Mouse (Mus musculus): ENCODE measurements around the gene Mrpl35. TPM values are rescaled to one million over a fixed set of nuclear protein-coding genes. Genes with fewer than 3 reads are reported as not detected.

Mrpl35 gene
- polyA plus RNA-seq, 1 experiment from 2014 or later = 70.8 TPM

- H3K4me1 ChIP-seq = peaks cover 9% of the 10 kb centered on the region
- H3K36me3 ChIP-seq (replicated peaks) = peaks cover 5% of the 10 kb centered on the region
- peak overlapping the region; percentile 76 for H3K4me3 ChIP-seq
- no peaks in the 10 kb centered on the region for H3K27me3 ChIP-seq (replicated peaks; ENCODE audit: low read depth, poor library complexity, severe bottlenecking)
- H3K27ac ChIP-seq (replicated peaks) = peak overlapping the region; percentile 83
- WGBS = under 1% methylated on average over 19 of the region's 19 CpGs
- H3K9me3 ChIP-seq = no peaks in the 10 kb centered on the region
- DNase-seq (ENCODE audit: low spot score) = peak; percentile 91
Measured at GRCm38 (mm10) chr6:71823488-71823887, 3.3 kb downstream of the Mrpl35 start.

DNA sequence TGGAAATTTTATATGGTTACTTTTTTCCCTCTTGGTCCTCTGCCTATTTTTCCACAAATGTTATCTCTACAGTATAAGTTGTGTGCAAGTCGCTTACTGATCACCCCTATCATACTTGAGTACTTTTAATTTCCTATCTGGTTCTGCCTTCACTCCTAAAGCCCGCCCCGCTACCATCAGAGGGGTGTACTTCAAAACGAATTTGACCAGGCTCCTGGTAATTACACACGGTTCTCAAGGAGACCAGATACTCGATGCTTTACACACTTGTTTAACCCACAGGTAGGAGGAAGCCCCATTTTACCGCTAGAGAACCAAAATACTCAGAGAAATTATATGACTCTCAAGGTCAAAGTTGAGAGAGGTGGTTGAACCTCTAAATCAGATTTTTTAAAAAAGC, 3.7 kb downstream of the Mrpl35 start:
- Histone ChIP-seq H3K9me3 (no peaks in the 10 kb centered on the region), H3K36me3 (replicated peaks) (peaks cover 9% of the 10 kb centered on the region), H3K4me3 (peak overlapping the region; percentile 76), H3K27me3 (replicated peaks; ENCODE audit: low read depth, poor library complexity, severe bottlenecking) (no peaks in the 10 kb centered on the region), H3K4me1 (peaks cover 9% of the 10 kb centered on the region), H3K27ac (replicated peaks) (peak overlapping the region; percentile 83)
- no peak for DNase-seq (ENCODE audit: low spot score)
- WGBS = under 1% methylated on average over 7 of the region's 7 CpGs

DNA sequence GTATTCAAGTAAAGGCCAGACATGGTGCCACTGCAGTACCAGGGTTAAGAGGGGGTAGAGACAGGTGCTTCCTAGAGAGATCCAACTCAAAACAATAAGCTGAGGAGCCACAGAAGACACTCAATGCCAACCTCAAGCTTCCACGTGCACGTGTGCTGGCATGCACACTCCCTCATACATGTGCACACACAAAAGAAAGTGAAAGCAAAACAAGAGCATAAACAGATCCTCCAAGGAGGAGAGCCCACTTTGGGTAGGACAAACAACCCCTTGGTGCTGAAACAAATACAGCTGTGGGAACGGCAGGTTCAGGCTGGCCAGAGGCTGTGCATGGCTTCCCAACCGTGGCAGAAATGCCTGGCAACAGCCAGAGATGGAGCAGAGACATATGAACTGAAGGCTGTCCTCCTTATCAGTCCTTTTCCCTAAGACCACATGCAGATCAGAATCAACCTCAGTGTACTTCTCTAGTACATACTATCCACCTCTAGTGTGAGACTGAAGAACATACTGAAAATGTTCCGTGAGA, 6.9 kb downstream of the Mrpl35 start:
- Histone ChIP-seq H3K27me3 (replicated peaks; ENCODE audit: low read depth, poor library complexity, severe bottlenecking) (no peaks in the 10 kb centered on the region), H3K4me3 (no peak overlapping the region), H3K9me3 (no peaks in the 10 kb centered on the region), H3K36me3 (replicated peaks) (peaks cover 42% of the 10 kb centered on the region), H3K27ac (replicated peaks) (no peak overlapping the region), H3K4me1 (peaks cover 9% of the 10 kb centered on the region)
- WGBS = 91% methylated on average over 5 of the region's 5 CpGs
- DNase-seq (ENCODE audit: low spot score) = no peak

- H3K4me1 ChIP-seq = no peaks in the 10 kb centered on the region
- DNase-seq (ENCODE audit: low spot score) = no peak
- 88% methylated on average over 2 of the region's 2 CpGs for WGBS
- H3K27me3 ChIP-seq (replicated peaks; ENCODE audit: low read depth, poor library complexity, severe bottlenecking) = no peaks in the 10 kb centered on the region
- H3K4me3 ChIP-seq = no peak overlapping the region
- no peak overlapping the region for H3K27ac ChIP-seq (replicated peaks)
- H3K36me3 ChIP-seq (replicated peaks) = peaks cover 77% of the 10 kb centered on the region
- H3K9me3 ChIP-seq = no peaks in the 10 kb centered on the region
Measured at GRCm38 (mm10) chr6:71812820-71813219, 13.9 kb downstream of the Mrpl35 start.

DNA sequence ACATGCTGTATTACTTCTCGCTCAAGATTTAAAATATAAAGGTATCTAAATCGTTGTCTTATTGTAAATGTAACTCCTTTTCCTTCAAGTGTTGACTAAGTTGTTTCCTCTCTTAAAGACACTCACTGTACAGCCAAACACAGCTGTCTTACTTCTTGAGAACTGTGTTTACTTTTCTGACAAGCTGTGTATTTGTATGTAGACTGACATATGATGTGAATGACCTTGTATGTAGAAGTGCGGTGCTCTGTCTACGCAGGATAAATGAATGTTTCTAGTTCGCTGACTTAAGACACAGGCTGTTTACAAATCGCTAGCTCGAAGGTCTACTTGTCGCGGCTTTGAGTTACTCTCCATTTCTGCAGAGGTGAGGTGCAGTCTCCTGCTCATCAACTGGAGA, 16.9 kb downstream of the Mrpl35 start:
- Histone ChIP-seq H3K4me3 (no peak overlapping the region), H3K36me3 (replicated peaks) (peaks cover 47% of the 10 kb centered on the region), H3K27me3 (replicated peaks; ENCODE audit: low read depth, poor library complexity, severe bottlenecking) (no peaks in the 10 kb centered on the region), H3K4me1 (no peaks in the 10 kb centered on the region), H3K27ac (replicated peaks) (no peak overlapping the region), H3K9me3 (no peaks in the 10 kb centered on the region)
- DNase-seq (ENCODE audit: low spot score) = no peak
- WGBS = 95% methylated on average over 9 of the region's 9 CpGs

- H3K9me3 ChIP-seq = no peaks in the 10 kb centered on the region
- WGBS = 66% methylated on average over 1 of the region's 1 CpGs
- H3K4me1 ChIP-seq = peaks cover 4% of the 10 kb centered on the region; the same call in 1 of the 2 replicates
- H3K36me3 ChIP-seq (replicated peaks) = peaks cover 20% of the 10 kb centered on the region
- no peak overlapping the region for H3K4me3 ChIP-seq
- DNase-seq (ENCODE audit: low spot score) = no peak
- H3K27me3 ChIP-seq (replicated peaks; ENCODE audit: low read depth, poor library complexity, severe bottlenecking) = no peaks in the 10 kb centered on the region
- no peak overlapping the region for H3K27ac ChIP-seq (replicated peaks)
Measured at GRCm38 (mm10) chr6:71806713-71807112, 20.1 kb downstream of the Mrpl35 start.

DNA sequence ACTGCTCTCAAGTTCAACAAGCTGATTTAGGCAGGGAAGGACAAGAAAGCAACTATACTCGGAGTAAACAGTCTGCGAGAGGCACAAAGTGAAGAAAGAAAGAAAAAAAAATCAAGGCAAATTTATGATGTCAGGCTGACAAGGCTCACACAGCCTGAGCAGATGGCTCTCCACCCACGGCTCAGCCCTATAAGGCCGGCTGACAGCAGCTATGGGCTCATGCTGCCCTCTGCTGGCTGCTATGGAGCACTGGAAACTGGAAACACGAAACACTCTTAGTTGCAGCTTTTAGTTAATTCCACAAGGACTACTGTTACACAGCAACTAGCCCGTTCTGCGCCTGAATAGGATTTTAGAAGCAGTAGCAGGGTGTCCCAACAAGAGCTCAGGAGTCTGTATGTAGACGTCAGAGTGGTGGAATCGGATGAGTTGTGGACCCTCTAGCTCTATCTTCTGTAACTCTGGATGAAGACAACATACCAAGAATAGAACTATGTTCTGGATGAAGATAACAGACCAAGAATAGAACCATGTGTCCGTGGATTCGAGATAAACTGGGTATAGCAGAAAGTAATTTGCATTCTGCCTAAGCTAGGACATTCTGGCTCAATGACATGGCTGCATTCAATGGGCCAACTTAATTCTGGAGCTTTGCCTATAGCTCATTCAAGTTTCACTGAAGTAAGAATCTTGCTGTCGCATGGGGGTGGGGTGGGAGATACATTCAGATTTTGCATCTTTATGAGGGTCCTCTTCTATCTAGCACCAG, 22.5 kb downstream of the Mrpl35 start:
- Histone ChIP-seq H3K27me3 (replicated peaks; ENCODE audit: low read depth, poor library complexity, severe bottlenecking) (no peaks in the 10 kb centered on the region), H3K9me3 (no peaks in the 10 kb centered on the region), H3K36me3 (replicated peaks) (no peaks in the 10 kb centered on the region), H3K27ac (replicated peaks) (no peak overlapping the region), H3K4me3 (no peak overlapping the region), H3K4me1 (peaks cover 4% of the 10 kb centered on the region; the same call in 1 of the 2 replicates)
- peak; percentile 78 for DNase-seq (ENCODE audit: low spot score)
- 28% methylated on average over 12 of the region's 12 CpGs for whole genome bisulfite sequencing

DNA sequence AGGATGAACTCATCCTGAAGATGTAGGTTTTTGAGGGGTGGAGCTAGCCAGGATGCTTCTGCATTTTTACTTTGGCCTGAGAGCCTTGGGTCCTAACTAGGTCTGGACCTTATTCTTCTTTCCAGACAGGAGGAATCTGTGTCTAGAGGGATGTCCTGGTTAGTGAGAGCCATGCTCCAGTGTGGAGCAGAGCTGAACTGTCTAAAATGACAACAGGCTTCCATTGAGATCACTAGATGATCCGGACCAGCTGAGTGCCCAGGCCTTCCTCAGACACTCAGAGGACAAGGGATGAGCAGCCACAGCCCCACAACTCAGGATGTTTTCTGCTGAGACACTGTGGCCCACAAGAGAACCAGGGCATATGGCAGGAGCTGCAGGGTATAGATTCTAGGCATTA, 23.2 kb downstream of the Mrpl35 start:
- Histone ChIP-seq H3K4me1 (peaks cover 4% of the 10 kb centered on the region; the same call in 1 of the 2 replicates), H3K9me3 (no peaks in the 10 kb centered on the region), H3K27me3 (replicated peaks; ENCODE audit: low read depth, poor library complexity, severe bottlenecking) (no peaks in the 10 kb centered on the region), H3K27ac (replicated peaks) (no peak overlapping the region), H3K4me3 (no peak overlapping the region), H3K36me3 (replicated peaks) (no peaks in the 10 kb centered on the region)
- 89% methylated on average over 1 of the region's 1 CpGs for WGBS
- DNase-seq (ENCODE audit: low spot score) = no peak

DNA sequence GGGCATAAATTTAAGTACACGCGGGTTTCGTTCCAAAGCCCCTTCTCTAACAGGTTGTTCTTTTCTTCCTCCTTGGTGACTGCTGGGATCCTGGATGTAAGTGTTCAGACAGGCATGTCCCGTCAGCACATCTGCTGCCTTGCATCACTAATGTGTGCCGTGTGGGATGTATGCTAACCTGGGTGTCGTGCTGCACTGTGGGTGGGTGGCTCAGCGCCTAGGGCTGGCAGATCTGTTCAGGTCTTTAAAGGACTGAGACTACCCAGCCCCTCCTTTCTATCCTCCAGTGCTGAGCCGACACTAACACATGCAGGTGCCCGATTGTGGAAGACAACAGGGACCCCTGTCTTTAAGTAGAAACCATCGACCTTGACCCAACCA, 25.1 kb downstream of the Mrpl35 start:
- peaks cover 4% of the 10 kb centered on the region; the same call in 1 of the 2 replicates for H3K4me1 ChIP-seq
- no peak overlapping the region for H3K27ac ChIP-seq (replicated peaks)
- H3K9me3 ChIP-seq = no peaks in the 10 kb centered on the region
- H3K27me3 ChIP-seq (replicated peaks; ENCODE audit: low read depth, poor library complexity, severe bottlenecking) = no peaks in the 10 kb centered on the region
- no peaks in the 10 kb centered on the region for H3K36me3 ChIP-seq (replicated peaks)
- H3K4me3 ChIP-seq = no peak overlapping the region
- WGBS = 81% methylated on average over 10 of the region's 10 CpGs
- DNase-seq (ENCODE audit: low spot score) = no peak

DNA sequence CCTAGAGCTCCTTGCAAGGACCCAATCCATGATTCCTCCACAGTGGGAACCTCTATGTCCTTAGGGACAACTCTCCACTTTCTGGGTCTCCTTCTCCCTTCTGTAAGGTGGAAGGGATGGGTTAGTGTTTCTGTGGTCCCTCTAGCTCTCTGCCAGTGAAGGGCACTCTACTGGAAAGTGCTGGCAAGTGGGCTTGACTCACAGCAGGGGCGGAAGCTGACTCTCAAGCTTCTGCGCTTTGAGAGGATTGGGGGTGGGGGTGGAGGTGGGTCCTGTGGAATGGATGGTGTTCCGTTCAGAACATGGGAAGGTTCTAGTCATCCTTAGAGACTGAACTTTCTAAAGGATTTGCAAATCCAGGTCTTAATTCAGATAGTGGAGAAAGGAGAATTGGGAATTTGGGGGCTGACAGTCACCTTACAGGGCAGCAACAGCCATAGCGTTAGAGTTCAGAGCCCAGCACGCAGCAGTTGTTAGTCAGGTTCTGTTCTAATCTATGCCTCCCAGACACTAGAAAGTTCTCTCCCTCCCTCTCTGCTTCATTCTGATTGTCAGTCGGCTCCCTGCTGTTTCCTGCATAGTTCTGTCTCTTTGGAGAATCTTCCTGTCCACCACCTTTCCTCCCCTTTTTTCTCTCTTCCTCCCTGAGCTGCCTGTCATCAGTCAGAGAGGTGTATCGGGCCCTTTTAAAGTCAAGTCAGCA, 25.6 kb downstream of the Mrpl35 start:
- Histone ChIP-seq H3K4me1 (peaks cover 4% of the 10 kb centered on the region; the same call in 1 of the 2 replicates), H3K4me3 (no peak overlapping the region), H3K9me3 (no peaks in the 10 kb centered on the region), H3K36me3 (replicated peaks) (no peaks in the 10 kb centered on the region), H3K27ac (replicated peaks) (no peak overlapping the region), H3K27me3 (replicated peaks; ENCODE audit: low read depth, poor library complexity, severe bottlenecking) (no peaks in the 10 kb centered on the region)
- DNase-seq (ENCODE audit: low spot score) = no peak
- WGBS = 59% methylated on average over 7 of the region's 7 CpGs

DNA sequence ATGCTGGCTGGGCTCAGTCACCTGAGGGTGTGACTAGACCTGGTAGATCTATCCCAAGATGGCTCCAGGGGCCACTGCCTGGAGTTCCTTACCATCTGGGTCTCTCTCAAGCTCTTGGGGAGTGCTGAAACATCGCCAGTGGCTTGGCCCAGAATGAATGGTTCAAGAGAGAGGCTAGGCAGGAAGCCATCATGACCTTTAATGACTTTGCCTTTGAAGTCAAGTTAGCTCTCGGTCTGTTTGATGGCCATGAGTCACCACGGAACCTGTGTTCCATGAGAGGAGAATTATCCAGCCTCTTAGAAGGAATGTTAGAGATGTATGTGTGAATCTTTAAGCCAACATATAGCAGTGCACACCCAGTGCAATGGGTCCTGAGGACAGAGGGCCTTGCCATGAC, 27.4 kb downstream of the Mrpl35 start:
- WGBS = 77% methylated on average over 3 of the region's 3 CpGs
- Histone ChIP-seq H3K27me3 (replicated peaks; ENCODE audit: low read depth, poor library complexity, severe bottlenecking) (no peaks in the 10 kb centered on the region), H3K27ac (replicated peaks) (no peak overlapping the region)

DNA sequence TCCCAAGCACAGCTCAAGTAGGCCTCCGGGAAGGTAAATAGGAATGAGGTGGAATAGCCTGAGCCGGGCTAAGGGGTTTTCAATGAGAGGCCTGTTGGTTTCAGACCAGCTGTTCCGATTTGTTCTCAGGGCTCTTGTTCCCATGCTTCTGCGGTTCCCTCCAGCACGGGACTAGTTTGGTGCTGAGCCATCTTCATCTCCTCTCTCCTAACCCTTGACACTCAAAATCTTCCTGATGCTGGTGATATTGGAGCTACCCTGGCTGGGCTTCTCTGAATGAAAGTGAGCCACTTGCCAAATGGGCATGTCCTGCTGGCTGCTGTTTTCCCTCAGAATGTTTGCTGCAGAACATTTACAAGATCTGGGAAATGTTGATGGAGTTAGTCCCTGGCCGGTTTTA, 35.0 kb downstream of the Mrpl35 start:
- no peak overlapping the region for H3K27ac ChIP-seq (replicated peaks)
- no peak for DNase-seq (ENCODE audit: low spot score)
- 83% methylated on average over 6 of the region's 6 CpGs for WGBS
- no peak overlapping the region for H3K4me3 ChIP-seq
- H3K36me3 ChIP-seq (replicated peaks) = no peaks in the 10 kb centered on the region
- H3K9me3 ChIP-seq = no peaks in the 10 kb centered on the region
- no peaks in the 10 kb centered on the region for H3K4me1 ChIP-seq
- H3K27me3 ChIP-seq (replicated peaks; ENCODE audit: low read depth, poor library complexity, severe bottlenecking) = no peaks in the 10 kb centered on the region

More for the DNA sequence above, 27.4 kb downstream of the Mrpl35 start:
- Histone ChIP-seq H3K4me3 (no peak overlapping the region), H3K36me3 (replicated peaks) (no peaks in the 10 kb centered on the region), H3K9me3 (no peaks in the 10 kb centered on the region), H3K4me1 (peaks cover 4% of the 10 kb centered on the region; the same call in 1 of the 2 replicates)
- no peak for DNase-seq (ENCODE audit: low spot score)

DNA sequence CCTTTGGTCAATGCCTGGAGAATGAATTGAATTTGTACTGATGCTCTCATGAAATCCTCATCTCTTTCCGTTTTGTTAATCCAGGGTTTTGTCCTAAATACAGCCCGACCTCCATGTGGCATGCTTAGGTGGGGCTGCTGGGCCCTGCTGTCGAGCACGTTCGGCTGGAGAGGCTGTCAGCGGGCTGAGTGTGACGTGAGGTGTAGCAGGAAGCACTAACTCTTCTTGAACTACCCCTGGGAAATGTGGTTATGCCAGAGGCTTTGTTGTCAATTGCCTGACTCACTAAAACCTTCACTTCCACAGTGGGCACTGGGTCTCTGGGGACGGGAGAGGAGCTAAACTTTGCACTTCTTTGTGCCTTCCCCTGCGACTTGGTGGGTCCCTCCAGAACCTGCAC, 38.4 kb downstream of the Mrpl35 start:
- 83% methylated on average over 9 of the region's 9 CpGs for WGBS

More for the DNA sequence above, 38.4 kb downstream of the Mrpl35 start:
- no peak overlapping the region for H3K4me3 ChIP-seq
- no peak overlapping the region for H3K27ac ChIP-seq (replicated peaks)
- H3K27me3 ChIP-seq (replicated peaks; ENCODE audit: low read depth, poor library complexity, severe bottlenecking) = no peaks in the 10 kb centered on the region
- no peak for DNase-seq (ENCODE audit: low spot score)
- H3K36me3 ChIP-seq (replicated peaks) = no peaks in the 10 kb centered on the region
- no peaks in the 10 kb centered on the region for H3K4me1 ChIP-seq
- no peaks in the 10 kb centered on the region for H3K9me3 ChIP-seq
